Mouse (Mus musculus): ENCODE measurements around the gene Gsk3a.
A peak's percentile ranks its signal among the peaks of the same experiment; 100 is the strongest.

Gsk3a gene

DNA sequence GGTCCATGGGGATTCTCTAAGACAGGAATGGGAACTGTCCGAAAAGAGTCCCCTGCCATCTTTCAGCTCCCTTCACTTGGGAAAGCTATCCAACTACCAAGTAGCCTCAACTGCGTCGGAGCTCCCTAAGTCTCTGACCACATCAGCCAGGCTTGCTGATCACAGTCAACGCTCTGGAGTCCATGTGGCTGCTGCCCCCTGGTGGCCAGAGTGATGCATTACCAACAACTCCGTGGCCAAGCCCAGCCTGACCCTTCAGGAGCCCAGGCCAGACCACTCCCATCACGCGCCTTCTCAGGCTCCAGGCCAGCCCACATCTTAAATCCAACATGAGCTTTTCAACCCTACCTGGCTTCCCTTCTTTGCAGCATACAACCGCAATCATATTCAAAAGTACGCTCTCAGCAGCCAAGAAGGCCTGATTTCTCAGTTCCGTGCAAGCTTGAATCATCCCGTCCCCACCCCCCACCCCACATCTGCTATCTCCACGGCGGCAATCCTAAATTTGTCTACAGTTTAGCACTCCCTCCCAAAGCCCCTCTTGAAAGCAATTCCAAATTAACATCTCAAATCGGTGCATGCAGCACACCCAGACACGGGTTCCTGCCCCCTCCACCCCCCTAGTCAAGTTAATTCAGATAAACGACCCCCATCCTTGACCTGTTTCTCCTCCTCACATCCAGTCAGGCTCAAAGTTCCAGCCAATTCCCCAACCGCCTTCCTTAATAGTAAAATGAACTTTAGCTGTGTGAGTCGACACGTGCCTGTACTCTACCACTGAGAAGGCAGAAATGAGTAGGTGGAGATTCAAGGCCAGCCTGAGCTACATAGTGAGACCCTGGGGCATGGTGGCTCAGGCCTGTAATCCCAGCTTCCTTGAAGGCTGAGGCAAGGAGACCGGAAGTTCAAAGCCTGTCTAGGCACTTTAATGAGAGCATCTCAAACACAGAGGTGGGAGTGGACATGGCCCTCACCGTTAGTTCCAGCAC is 49.7 kb downstream of the Gsk3a start:
- DNase-seq (ENCODE audit: low read depth, low spot score) = peak; percentile 41

DNA sequence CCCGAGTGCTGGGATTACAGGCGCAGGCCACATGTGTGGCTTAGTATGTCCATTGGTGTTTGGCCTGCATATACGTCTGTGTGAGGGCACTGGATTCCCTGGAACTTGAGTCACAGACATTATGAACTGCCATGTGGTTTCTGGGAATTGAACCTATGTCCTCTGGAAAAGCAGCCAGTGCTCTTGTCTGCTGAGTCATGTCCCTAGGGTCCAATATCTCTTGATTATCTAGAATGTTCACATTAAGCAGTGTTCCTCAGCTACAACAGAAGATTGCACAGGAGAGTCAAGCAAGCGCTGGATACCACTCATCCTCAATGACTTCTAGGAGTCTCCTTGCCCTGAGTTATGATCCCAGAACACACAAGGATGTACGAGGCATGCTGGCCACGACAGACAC is 53.6 kb downstream of the Gsk3a start:
- no peak for DNase-seq (ENCODE audit: low read depth, low spot score)

DNA sequence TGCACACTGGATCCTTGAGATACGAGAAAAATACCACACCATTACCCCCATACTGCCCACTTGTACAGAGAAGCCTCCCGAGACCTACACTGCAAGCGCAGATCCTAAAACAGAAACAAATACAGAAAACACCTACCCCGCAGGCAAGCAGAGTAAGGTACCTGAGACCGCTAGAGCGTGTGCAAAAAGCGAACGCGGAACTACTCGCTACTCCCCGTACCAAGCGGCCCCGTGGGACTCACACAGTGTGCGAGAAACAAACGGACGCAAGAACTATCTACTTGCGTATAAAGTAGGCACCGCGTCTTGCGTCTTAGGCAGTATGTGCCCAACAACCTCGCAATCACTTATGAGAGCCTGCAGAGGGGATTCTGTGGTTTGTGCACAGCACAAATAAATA is 55.8 kb downstream of the Gsk3a start:
- no peak for DNase-seq (ENCODE audit: low read depth, low spot score)

DNA sequence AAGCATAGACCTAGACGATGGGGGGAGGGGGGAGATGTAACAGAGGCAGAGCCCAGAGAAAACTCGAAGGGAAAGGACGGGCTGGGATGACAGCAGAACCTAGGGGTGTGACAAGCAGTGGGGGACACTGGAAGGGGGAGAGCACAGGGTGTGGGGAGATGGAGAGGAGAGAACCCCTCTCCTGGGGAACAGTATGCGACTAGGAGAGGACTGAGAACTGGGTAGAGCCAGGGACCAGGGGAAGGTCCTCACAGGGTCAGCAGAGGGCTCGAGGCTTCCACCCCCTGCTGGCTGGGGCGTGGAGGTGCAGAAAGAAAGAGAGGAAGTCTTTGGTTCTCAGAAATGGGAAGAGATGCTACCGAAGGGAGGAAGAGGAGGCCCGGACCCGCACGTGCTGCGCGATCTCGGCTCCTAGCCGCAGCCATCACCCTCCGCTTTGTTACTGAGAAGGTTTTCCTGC is 56.3 kb downstream of the Gsk3a start:
- no peak for DNase-seq (ENCODE audit: low read depth, low spot score)

DNA sequence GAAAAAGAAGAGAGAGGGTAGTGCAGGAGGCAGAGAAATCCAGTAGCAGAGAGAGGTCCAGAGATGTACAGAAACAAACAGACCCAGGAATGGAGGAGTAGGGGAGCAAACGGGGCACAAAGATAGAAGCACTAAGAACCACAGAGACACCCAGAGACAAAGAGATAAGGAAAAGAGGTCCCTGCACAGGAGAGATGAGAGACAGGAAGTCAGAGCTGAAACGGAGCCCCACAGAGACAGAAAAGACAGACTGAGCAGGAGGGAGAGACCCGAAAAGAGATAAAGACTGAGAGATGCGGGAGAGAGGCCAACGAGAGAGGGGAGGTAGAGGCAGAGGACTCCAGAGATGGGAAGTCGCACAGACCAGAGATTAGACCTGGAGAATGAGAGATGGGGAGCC is 57.1 kb downstream of the Gsk3a start:
- DNase-seq (ENCODE audit: low read depth, low spot score) = no peak

DNA sequence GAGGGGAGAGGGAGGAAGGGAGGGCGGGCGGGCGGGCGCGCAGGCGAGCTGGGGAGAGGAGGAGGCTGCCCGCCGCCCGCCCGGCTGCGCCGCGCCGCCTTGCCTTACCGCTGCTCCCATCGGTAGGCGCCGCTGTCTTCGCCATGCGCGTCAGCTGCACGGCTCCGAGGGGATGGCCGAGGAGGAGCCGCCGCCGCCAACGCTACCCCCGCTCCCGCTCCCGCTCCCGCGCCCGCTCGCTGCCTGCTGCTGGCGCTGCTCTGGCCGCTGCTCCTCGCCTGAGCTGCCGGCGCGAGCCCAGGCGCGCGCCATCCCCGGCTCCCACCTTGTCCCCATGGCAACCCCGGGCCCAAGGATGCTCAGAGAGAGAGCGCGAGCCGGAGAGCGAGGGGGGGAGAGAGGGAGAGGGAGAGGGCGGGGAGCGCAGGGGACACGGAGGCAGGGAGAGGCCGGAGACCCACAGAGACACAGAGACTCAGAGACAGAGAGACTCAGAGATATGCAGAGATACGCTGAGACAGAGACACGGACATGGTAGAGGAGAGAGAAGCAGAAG is 58.0 kb downstream of the Gsk3a start, which contains the start of gene Pou2f2:
TSS of gene Pou2f2 (minus strand) at position 121 of the 556 bp plus-strand sequence.
- peak; percentile 73 for DNase-seq (ENCODE audit: low read depth, low spot score)

DNA sequence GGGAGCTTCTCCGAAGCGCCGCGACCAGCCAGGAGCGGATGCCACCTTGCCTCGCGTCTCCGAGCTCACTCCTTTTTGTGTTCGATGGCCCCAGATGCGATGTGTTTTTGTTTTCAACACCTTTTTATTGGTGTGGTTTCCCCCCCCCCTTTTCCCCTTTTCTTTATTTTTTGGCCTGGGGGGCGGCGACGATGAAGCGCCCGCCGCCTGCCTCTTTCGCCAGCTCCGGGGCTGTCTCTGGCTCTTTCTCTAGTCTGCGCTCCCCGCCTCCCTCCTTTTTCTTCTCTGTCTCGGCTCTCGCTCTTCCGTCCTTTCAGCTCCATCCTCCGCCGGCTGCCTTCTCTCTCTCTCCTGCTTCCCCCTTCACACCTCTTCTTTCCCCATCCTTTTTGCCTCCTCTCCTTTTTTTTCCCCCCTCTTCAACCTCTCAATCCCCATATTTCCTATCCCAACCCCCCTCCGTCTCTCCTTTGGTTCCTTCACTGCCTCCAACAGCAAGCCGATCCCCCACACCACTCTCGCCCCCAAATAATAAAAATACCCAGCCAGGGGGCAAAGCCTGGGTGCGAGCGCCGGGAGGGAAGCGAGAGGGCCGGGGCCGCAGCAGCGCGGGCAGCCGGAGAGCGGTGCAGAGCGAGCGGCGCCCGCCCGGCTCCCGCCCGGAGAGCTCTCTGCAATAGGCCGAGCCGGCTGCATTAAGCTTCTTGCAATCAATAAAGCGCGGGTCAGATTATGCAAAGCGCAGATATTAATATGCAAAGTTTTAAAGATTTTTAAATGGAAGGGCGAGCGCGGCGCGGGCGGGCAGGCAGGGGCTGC is 58.7 kb downstream of the Gsk3a start:
- peak; percentile 21 for DNase-seq (ENCODE audit: low read depth, low spot score)

DNA sequence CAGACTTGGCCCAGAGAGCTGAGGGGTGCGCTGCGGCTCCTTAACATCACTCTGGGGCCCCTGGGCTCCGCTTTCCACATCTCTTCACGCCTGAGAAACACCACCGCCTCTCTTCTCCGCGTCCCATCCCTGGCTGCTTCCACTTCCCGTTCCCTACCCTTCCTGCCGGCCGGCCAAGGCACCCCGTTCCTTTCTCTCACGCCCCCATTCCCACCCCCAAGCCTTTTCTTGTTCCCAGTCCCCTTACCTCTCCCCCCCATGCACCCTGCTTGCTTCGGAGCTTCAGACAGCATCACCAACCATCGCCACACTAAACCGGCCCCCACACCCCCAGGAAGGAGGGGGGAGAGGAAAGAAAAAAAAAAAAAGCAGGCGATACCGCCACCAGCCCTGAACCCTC is 59.3 kb downstream of the Gsk3a start:
- DNase-seq (ENCODE audit: low read depth, low spot score) = peak; percentile 31
